Mouse (Mus musculus): Measurements from ENCODE around the gene Gm20812.
"Not testable (repeated sequence)": the region's sequence is repeated elsewhere in the genome, so short reads cannot be mapped to it uniquely, and the experiment has no call there.

Gene Gm20812

GRCm38 (mm10) chrY:12381681-12382080 lies at the start of gene Gm20812:
Gene Gm20812, plus strand, starts transcription at chrY:12381981.
- DNase-seq, result not testable (repeated sequence)
